Mouse (Mus musculus) frontal cortex, adult (tissue): ENCODE measurements around the gene Gm2244.
"Not testable (repeated sequence)": the region's sequence is repeated elsewhere in the genome, so short reads cannot be mapped to it uniquely, and the experiment has no call there.

Source experiments
- ATAC-seq: cut with Nextera tagmentation; 2 replicates; pipeline ENCODE4 v1.9.2; 2017; ENCODE audit warnings: mild to moderate bottlenecking, moderate library complexity, mixed read lengths; ENCODE audit not compliant: low TSS enrichment

Gene Gm2244

GRCm38 (mm10) chr14:19549863-19550262, at the start of gene Gm2244:
Gm2244 (minus strand) TSS chr14:19549963.
- not testable (repeated sequence) for ATAC-seq

- ATAC-seq, result not testable (repeated sequence)
Observed at GRCm38 (mm10) chr14:19584804-19585667, 35.3 kb upstream of the Gm2244 start, which contains the start of gene Gm2237. Gm2237 (minus strand) TSS chr14:19585135.
